Mouse (Mus musculus) naive thymus-derived CD4-positive, alpha-beta T cell, adult 2 months (primary cell): ENCODE data around the gene Slc25a30.

Source experiments
- DNase-seq: peaks from one replicate; pipeline ENCODE4 v3.0.0-alpha.2; 2011; ENCODE audit warnings: low read depth

Gene Slc25a30

DNA sequence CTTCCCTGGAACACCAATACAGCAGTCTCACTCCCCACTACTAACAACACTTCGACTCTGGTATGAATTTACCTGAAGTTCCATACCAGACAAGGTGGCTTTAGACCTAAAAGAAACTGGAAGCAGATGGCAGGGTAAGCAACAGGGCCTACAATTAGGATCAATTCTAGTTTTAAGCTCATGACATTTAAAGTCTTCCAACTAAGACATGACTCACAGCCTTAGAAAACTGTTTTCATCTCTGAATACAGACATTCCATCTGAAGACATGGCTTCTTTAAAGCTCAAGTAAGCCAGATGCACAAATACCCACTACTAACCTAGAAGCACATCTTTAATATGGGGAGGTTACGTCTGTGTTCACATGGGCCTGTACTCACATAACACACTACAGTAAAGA is 38.9 kb downstream of the Slc25a30 start:
- no peak for DNase-seq

- no peak for DNase-seq
Observed at GRCm38 (mm10) chr14:75741904-75742303, 44.9 kb downstream of the Slc25a30 start.

DNA sequence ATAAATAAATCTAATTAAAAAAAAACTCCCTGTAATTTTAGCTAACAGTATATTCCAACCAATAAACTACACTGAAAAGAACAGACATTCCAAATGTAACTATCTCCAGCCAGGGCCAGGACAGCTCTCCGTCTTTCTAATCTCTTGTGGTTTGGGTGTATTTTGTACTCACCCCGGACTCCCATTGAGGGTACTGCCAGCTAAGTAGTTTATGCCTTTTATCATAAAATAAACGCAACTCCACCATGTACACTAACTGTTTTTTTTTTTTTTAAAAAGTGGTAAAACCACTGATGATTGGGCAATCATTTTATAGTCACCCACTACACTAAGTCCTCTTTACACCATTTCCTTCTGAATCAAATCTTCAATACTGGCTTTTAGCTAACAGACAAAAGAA is 51.2 kb downstream of the Slc25a30 start:
- no peak for DNase-seq

DNA sequence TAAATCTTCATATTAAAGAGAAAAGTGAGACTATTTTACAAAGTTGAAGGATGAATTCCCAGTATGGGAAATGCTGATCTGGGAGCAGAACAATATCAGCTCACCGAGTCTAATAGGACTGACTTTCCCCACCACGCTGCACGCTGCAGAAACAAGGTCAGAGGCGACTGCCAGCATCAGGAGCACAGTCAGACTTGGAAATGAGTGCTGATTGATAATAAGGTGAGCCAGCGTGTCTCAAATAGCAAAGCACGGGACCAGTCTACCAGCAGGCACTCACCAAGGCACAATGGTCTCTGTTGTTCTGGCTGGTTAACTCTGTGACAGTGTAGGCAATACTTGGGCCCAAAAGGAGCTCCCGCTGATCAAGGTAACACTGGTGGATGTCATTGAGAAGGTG is 54.2 kb downstream of the Slc25a30 start:
- DNase-seq = no peak

GRCm38 (mm10) chr14:75731361-75731760 is 55.5 kb downstream of the Slc25a30 start:
- no peak for DNase-seq

DNA sequence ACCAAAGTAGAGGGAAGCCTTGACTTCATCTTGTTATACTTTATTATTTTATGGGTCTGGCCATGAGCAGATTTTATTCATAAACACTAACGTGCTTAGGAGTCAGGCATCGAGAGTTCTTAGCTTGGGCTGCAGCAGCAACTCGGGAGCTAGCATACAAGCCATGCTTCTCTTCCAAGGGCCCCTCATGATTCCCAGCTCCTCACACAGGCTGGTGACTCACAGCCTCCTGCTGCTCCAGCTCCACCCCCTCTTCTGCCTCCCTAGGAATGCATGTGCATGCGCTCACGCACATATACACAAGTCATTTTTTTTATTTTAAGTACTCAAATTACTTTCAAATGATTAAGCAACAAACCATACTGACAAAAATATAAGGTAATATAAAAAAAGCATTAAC is 58.7 kb downstream of the Slc25a30 start:
- DNase-seq = no peak

DNA sequence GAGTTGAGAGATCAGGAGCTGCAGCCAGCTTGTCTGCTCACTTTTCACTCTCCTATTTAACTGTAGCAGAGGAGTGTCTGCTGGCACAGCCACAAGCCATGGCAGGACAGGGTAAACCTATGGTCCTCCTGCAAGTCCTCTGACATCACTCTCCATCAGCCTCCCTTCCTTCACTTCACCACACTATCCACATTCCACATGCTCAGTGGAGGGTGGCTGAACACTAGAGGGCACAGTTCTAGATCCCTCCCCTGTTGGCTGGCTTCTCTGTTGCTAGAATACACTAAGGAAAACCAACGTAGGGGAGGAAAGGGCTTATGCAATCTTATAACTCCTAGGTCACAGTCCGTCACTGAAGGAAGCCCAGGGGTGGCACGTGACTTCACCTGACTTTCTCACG is 59.8 kb downstream of the Slc25a30 start:
- peak; percentile 11 for DNase-seq

GRCm38 (mm10) chr14:75722816-75723215 is 64.0 kb downstream of the Slc25a30 start:
- no peak for DNase-seq

- peak; percentile 80 for DNase-seq
Observed at GRCm38 (mm10) chr14:75721977-75722563, 64.8 kb downstream of the Slc25a30 start.

DNA sequence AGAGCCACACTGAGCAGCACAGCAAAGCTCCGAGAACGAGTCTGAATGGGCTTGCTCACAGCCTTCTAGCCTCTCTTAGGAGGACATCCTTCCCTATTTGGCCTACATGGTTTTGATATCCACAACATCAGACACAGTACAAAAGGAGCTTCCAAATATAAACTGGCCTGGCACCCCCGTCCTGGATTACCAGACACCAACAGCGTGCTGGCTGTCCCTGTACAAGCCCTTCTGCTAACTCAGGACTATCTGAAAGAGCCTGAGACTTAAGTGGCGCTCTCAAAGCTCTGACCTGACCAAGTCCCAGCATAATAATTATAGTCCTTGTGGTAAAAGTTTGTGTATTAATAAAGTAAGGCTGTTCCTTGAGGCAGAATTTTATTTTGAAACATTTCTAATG is 66.7 kb downstream of the Slc25a30 start:
- DNase-seq = no peak

- no peak for DNase-seq
Observed at GRCm38 (mm10) chr14:75716410-75716809, 70.4 kb downstream of the Slc25a30 start.

DNA sequence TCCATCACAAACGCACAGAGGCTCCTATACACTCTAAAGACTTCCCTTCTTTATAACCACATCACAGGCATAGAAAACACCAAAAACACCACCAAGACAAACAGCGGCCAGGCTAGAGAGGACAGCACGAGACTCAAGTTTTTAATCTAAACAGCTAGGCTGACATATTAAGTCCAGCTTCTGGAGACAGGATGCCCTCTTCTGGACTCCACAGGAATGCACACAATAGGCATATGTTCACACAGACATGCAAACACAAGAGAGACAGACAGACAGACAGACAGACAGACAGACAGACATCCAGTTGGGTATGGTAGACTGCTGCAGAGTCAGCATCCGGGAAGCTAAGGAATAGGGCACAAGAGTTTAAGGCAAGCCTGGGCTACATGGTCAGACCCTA is 73.2 kb downstream of the Slc25a30 start:
- no peak for DNase-seq

GRCm38 (mm10) chr14:75712687-75713086 is 74.2 kb downstream of the Slc25a30 start:
- no peak for DNase-seq

GRCm38 (mm10) chr14:75711731-75712130 is 75.1 kb downstream of the Slc25a30 start:
- no peak for DNase-seq
